Mouse (Mus musculus) neutrophil, adult 5-6 weeks (primary cell): ENCODE results near the gene Raf1. TPM values are rescaled to one million over a fixed set of nuclear protein-coding genes. Genes with fewer than 3 reads are reported as not detected.

ENCODE experiments used
- ATAC-seq: fragments of 151-379, 151-347 bp; 2 replicates; pipeline ENCODE4 v1.8.0; 2017; ENCODE audit warnings: mild to moderate bottlenecking, moderate TSS enrichment; ENCODE audit not compliant: insufficient number of reproducible peaks, poor library complexity, low FRiP score, severe bottlenecking; ENCODE audit errors: extremely low read depth
- total RNA-seq: library from RNA; stranded (forward); fragments of 200-1000 nt; gene quantifications from 2 replicates; pipeline ENCODE4 v1.2.3, GENCODE M21; 2017

Gene Raf1
- total RNA-seq, 1 experiment from 2014 or later: 278 TPM

DNA sequence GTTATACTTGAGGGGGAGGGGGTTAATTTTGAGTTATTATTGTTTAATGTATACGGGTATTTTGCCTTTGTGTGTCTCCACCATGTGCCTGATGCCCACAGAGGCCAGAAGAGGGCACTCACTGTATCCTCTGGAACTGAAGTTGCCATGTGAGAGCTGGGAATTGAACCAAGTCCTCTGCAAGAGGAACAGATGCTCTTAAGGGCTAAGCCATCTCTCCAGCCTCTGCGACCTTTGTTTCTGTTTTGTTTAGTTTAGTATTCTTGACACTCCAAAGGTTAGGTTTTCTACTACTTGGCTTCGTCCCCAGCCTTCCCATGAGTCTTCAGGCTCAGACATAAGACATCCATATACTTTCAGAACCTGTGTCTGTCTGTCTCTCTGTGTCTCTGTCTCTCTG is 92.3 kb downstream of the Raf1 start:
- no peak for ATAC-seq

DNA sequence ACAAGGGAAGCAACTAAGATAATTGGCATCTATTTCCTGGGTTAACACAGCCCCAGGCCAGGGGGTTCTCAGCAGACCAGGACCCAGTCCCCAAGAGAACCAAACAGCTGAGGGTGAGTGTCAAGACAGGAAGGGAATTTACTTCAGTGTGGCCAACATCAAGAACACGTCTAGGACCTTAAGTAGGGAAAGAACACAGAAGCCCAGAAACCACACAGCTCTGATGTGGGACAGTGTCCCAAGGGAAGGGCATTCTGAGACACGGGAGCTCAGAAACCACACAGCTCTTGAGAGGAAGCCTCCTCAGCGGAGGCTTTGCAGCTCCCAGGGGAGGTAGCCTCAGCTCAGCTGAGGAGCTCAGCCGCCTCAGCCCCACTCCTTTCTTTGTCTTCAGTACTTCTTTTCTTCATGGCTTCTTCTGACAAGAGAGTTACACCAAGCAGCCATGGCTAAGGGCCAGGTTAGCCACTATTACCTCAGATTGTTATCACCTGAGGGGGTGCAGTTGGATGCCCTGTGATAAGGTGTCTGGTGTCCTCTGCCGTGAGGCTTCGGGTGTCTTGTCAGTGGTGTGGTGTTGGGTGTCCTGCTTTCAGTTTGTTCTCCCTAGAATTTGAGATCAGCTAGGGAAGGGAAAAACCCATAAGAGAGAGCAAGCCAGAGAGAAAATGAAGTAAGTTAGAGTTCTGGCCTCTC is 92.9 kb downstream of the Raf1 start:
- ATAC-seq: peak; percentile 10; the same call in 1 of the 2 replicates

DNA sequence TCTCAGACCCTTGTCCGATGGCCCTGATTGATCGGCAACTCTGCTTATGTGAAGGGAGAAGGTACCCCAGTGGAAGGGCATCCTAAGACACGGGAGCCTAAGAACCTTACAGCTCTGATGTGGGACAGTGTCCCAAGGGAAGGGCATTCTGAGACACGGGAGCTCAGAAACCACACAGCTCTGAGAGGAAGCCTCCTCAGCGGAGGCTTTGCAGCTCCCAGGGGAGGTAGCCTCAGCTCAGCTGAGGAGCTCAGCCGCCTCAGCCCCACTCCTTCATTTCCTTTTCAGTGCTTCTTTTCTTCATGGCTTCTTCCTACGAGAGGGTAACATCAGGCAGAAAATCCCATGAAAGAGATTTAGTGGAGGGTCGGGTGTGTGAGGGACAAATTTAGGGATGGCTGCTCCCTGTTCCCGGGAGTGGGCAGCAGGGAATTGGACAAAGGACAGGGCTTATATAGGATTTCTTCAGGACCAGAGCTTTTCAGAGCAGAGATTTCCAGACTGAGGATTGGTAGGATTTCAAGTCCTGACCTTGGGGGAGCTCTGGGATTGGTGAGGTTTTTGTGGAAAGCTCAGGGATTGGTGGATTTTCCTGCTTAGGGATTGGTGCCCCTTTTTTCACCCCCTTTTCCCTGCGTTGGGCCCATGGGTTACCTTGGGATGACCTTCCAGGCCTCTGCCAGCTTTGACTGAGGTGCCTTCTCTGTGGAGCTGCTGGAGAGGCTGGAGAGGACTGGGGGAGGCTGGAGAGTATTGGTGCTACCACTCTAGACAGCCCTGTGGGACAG is 93.9 kb downstream of the Raf1 start:
- no peak for ATAC-seq

DNA sequence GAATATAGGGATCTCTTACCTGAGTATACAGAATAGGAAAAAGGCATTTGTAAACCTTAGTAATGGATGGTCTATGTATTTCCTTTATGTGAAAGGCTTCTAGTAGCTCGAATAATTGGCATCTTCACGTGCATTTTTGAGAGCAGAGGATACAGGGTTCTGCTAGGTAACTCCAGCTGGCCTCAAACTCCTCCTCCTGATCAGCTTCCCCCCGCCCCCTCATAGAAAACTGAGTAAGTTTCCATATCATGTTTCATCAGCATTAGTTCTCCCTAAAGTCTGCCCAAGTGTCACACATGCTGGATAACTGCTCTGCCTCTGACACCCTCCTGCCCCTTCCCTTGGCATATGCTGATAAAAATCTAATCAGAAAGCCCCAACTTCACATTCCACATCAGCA is 95.6 kb downstream of the Raf1 start:
- ATAC-seq: no peak

DNA sequence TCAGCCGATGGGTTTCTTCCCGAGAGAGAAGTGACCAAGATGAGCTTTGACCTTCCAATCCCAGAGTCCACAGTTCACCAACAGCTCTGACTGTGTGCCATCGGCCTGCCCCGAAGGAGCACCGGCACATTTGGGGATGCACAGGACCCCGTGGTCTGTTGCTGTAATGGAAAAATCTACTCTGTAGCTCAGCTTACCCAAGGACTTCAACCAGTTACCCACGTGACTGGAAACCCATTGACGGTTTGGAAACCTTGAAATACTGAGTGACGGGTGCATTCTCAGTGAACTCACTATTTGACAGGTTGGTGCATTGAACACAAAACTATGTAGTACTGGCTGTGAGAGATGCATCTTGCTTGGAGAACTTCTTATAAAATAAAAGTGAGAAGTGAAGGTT is 98.5 kb downstream of the Raf1 start:
- no peak for ATAC-seq

DNA sequence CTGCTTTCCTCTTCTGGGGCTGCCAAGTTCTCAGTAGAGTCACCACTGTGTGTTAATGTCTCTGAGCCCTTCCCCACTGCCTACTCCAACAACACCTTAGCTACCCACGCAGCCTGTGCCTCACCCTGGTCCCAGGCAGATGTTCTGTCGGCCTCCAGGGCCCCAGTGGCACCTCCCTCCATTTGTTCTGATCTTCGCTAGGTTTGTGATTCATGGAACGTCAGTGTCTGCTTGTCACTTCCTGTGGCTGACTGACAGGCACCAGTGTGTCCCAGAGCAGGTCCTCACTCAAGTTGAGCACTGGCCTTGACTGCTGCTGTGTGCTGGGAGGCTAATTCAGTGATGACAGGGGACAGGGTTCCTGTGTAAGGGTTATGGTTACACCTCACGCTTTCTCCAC is 99.0 kb downstream of the Raf1 start:
- no peak for ATAC-seq

DNA sequence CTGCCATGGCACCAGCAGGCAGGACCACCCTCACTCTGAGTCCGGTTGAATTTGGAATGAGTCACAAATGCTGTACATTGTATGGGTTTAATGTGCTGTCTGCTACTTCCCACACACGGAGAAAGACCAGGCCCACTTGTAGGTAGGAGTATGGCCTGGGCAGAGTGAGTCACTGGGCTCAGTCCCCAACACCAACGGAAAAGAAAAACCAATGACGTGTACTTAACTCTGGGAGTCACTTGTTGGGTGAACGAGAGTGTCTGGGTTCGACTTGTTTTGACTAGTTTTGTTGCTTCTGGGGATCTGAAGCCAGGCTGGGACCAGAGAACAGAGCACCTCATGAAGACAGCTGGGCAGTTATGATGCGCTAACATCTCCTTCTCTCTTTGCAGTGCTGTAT is 102.3 kb downstream of the Raf1 start:
- no peak for ATAC-seq

Other genes with a start within 250 kb of the Raf1 start
- 5.4 and 6.0 TPM in 2 replicates for gene Tsen2, start 132.0 kb downstream of the Raf1 start, total RNA-seq
- gene Mkrn2os, start 84.1 kb downstream of the Raf1 start, total RNA-seq: not detected in 2 replicates
- 13.4 and 17.6 TPM in 2 replicates for gene Mkrn2, start 74.7 kb downstream of the Raf1 start, total RNA-seq
- 15.1 and 20.1 TPM in 2 replicates for gene Tmem40, start 85.8 kb upstream of the Raf1 start, total RNA-seq
- 0.86 and 1.0 TPM in 2 replicates for gene Cand2, start 97.9 kb upstream of the Raf1 start, total RNA-seq
- 1,487 and 1,493 TPM in 2 replicates for gene Rpl32, start 132.1 kb upstream of the Raf1 start, total RNA-seq
- gene Efcab12, start 161.8 kb upstream of the Raf1 start, total RNA-seq: 0.12 and 0.81 TPM in 2 replicates
- gene Mbd4, start 176.7 kb upstream of the Raf1 start, total RNA-seq: 34.9 and 35.7 TPM in 2 replicates
- 1.6 and 2.8 TPM in 2 replicates for gene Ift122, start 176.8 kb upstream of the Raf1 start, total RNA-seq